Mouse (Mus musculus) E14TG2a.4 (cell line): ENCODE measurements at regions not wholly inside any gene's neighbourhood (a gene's known extent, or its start where the extent isn't known, plus 50 kb on each side); places are given as distances from the start of the nearest gene placed in this dataset.

Experiments
- CTCF ChIP-seq: conservative IDR thresholded peaks from 2 replicates; pipeline ENCODE4 v1.5.1; 2014; ENCODE audit warnings: low read length
- NANOG ChIP-seq: IDR thresholded peaks from 2 replicates; pipeline ENCODE4 v1.6.1; 2014; ENCODE audit warnings: borderline replicate concordance, low read length, mixed read lengths
- POU5F1 ChIP-seq: IDR thresholded peaks from 2 replicates; pipeline ENCODE4 v1.6.1; 2014; ENCODE audit warnings: low read length, borderline replicate concordance

- TF ChIP-seq CTCF (no peak), NANOG (no peak), POU5F1 (no peak)
Measured at GRCm38 (mm10) chr6:78821251-78821650, 352.6 kb upstream of the Reg3g start.
